Mouse (Mus musculus) common myeloid progenitor, adult 5-6 weeks (primary cell): Measurements from ENCODE around the gene Uts2r. TPM values are rescaled to one million over a fixed set of nuclear protein-coding genes. Genes with fewer than 3 reads are reported as not detected.

Experiments used
- ATAC-seq: replicated peaks from 2 replicates; pipeline ENCODE4 v1.8.0; 2016; ENCODE audit warnings: low read depth, mild to moderate bottlenecking, moderate TSS enrichment, inconsistent platforms; ENCODE audit not compliant: poor library complexity, severe bottlenecking
- total RNA-seq: library from RNA; stranded (forward); fragments of 200-1000, 187-1606 nt; gene quantifications from 2 replicates; pipeline ENCODE4 v1.2.3, GENCODE M21; 2017

The Uts2r gene
- total RNA-seq, result not detected in 2 replicates

DNA sequence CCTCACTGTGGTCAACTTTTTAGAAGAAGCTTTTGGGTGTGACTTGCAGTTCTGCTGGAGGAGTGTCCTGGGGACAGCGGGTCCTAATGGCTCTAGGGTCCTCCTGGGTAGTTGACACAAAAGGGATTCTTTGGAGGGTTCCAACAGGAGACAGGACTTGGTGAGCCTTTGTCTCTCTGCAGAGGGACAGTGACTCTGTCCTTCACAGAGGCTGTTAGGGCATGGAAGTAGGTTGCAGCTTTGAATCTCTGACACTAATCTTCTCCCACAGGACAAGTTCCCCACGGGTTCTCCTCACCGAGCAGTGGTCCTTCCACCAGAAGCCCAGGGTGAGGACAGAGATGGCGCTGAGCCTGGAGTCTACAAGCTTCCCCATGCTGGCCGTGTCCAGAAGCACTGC is at the start of gene Uts2r:
TSS of gene Uts2r (plus strand) at position 301 of the 400 bp plus-strand sequence.
- no peak for ATAC-seq

GRCm38 (mm10) chr11:121111051-121111450 is 49.0 kb upstream of the Uts2r start:
- ATAC-seq, result no peak

GRCm38 (mm10) chr11:121111601-121112000 is 48.5 kb upstream of the Uts2r start:
- no peak for ATAC-seq

DNA sequence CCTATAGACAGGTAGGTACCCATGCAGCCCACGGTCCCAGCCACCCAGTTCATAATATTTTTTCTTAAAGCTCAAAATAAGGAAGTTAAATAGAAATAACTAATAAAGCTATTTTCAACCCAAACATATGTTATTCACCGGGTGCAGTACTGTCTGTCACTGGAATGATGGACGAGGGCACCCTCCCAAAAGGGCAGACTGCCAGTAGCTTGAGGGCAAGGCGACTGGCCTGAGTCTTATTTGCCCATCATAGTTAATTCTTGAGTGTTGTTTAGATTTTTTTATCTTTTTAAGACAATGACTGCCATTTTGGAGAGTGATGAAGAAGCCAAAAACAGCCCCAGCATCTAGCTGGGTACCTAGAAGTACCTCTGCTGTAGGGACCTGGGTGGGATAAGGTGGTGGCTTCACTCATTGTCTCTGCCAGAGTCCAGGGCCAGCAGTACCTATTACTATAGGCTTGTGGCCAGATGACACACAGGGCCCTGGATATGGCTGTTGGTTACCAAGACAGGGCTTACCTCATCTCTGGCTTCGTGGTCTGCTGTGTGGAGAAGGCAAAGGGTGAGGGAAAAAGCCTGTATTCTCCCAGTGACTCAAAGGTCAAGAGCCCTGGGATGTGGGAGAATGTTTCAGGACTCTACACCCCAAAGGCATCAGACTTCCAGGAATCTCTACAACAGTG is 47.8 kb upstream of the Uts2r start:
- no peak for ATAC-seq

DNA sequence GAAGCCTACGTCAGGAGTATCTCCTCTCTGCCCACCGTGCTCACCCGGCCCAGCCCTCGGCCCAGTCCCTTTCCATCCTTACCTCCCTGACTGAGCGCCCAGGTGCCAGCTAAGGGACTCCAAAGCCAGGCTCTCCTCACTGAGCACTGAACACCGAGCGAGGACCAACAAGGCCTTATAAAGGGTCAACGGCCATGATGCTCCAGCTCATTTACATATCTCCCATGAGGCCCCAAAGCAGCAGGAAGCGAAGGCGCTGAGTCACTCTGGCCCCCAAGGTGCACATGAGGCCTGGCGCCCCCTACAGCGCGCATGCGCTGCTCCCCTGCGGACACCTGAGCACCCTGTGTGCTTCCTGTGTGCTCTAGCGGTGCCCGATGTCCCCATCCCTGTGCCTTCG is 42.0 kb upstream of the Uts2r start:
- ATAC-seq, result no peak

GRCm38 (mm10) chr11:121118577-121118976 is 41.5 kb upstream of the Uts2r start, which contains the start of gene Tex19.2:
TSS of gene Tex19.2 (minus strand) at chr11:121118677.
- no peak for ATAC-seq

GRCm38 (mm10) chr11:121121151-121121550 is 38.9 kb upstream of the Uts2r start:
- ATAC-seq, result no peak

- no peak for ATAC-seq
Observed at GRCm38 (mm10) chr11:121122024-121122670, 37.9 kb upstream of the Uts2r start.

DNA sequence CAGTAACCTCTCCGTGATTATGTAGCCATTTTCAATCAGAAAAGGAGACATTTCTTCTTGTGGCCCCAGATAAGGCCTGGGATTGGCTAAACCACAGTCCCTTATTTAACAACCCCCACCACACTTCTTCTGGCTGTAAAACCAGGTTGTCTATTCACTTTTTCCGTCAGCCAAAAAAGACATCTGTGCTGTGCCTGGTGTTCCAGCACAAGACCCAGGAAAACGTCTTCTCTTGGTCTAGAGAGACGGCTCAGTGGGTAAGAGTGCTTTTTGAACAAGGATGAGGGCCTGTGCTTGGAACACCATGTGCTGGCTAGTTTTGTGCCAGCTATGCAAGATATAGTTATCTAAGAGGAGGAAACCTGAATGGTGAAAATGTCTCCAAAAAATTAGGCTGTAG is 36.6 kb upstream of the Uts2r start:
- no peak for ATAC-seq

DNA sequence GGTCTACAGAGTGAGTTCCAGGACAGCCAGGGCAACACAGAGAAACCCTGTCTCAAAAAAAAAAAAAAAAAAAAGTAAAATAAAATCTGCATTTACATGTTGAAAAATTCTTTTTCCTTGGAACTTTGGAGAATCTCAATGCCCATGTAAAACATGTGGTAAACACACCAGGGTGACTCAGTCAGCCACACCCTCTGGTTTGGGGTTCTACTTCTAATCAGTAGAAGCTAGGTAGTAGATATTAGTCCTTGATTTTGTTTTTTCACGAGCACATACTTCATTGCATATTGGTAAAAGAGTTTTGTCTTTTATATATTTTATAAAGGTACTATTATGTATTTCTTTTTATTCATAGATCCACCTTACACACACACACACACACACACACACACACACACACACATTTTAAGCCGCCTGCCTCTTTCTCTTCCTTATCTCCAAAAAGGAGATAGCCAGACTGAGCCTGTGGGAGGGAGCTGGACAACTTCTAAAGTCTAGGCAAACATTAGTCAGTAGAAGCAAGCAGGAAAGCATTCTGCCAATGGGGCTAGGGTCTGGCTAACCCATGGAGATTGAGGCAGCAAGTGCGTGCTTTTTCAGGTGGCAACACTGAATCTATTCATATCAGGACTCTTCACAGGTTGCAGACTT is 34.4 kb upstream of the Uts2r start:
- ATAC-seq, result no peak

- ATAC-seq, result 0 out of 2 replicates have a peak, but pooled peaks have one; percentile 45
Observed at GRCm38 (mm10) chr11:121126395-121126794, 33.7 kb upstream of the Uts2r start.

GRCm38 (mm10) chr11:121127441-121127840 is 32.6 kb upstream of the Uts2r start:
- no peak for ATAC-seq

DNA sequence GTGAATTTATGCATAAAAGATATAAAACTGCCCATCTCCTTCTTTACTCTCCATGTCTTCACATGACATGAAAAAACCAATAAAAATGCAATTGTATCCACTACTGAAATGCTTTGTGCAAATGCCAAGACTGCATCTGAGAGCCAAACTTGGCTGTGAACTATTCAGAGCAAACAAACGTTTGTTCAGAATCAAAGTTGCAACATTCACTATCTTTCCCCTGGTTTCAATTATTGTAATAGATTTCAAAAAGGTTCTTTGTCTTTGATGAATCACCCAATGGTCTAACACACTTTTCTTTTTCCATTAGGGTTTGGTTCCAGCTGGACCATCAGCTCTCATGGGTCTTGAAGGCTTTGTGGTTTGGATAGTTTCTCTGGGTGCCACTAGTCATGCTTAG is 30.5 kb upstream of the Uts2r start:
- ATAC-seq, result no peak

DNA sequence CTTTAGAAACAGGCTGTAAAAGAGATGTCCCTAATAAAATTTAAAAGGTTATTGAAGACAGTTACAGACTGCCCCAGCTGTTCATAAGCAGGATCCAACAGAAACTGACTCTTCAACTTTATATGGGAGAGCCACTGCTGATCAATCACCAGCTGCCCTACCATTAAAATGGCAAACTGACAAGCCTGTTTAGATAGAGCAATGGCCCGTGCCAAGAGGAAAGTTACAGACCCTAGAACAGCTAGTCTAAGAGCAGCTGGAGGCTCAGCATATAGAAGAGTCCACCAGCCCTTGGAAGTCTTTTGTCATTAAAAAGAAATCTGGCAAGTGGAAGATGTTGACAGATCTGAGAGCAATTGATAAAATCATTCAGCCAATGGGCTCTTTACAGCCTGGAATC is 25.5 kb upstream of the Uts2r start:
- no peak for ATAC-seq

GRCm38 (mm10) chr11:121137682-121138081 is 22.4 kb upstream of the Uts2r start:
- no peak for ATAC-seq

DNA sequence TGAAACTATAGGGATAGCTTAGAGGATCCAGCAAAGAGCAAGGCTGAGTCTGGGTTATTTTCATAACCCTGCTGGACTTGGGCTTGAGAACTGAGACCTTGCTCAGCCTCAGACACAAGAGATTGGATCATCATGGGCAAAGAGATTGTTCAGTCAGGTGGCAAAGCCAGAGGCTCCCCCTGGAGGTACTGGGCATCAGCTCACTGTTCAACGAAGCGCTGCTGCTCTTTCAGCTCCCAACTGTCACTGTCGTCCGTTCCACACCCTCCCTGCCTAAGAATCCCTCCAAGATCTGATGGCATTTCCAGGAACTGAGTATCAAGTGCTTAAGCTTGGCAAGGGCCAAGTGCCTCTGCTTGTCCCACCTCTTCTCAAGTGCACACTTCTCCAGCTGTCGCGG is 21.3 kb upstream of the Uts2r start:
- no peak for ATAC-seq

DNA sequence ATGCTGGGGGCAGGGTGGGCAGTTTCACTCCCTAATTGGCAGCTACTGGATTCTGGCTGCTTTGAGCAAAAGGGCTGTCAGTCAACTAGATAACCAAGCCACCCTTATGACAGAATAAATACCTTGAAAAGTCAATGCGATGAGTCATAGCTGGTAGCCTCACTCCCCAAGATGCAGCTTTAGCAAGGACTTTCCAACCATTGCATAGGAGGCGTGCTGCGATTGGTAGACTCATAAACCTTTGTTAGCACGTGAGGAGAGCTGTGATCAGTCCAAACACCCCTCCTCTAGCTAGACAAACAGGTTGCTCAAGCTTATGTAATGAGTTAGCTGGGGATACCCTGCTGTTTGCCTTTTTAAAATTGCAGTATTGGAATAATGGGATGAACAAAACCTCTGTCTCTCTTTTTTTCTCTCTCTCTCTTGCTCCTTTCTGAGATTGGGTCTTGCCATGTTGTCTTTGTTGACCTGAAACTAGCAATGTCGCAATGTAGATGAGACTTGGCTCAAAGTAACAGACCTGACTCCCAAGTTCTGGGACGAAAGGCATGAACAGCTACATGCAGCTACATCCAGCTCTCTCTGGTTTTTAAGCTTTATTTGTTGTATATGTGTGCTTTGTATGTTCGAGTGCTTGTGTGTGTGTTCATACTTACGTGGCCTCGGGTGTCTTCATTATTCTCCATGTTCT is 16.6 kb upstream of the Uts2r start:
- ATAC-seq, result no peak

DNA sequence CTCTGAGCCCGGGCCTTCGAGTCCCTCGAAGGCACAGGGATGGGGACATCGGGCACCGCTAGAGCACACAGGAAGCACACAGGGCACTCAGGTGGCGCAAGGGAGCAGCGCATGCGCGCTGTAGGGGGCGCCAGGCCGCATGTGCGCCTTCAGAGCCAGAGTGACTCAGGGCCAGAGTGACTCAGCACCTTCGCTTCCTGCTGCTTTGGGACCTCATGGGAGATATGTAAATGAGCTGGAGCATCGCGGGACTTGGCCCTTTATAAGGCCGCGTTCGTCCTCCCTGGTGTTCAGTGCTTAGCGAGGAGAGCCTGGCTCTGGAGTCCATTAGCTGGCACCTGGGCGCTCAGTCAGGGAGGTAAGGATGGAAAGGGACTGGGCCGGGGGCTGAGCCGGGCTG is 14.2 kb upstream of the Uts2r start, which contains the start of gene Tex19.1:
TSS of gene Tex19.1 (plus strand) at position 279 of the 400 bp plus-strand sequence.
- no peak for ATAC-seq

DNA sequence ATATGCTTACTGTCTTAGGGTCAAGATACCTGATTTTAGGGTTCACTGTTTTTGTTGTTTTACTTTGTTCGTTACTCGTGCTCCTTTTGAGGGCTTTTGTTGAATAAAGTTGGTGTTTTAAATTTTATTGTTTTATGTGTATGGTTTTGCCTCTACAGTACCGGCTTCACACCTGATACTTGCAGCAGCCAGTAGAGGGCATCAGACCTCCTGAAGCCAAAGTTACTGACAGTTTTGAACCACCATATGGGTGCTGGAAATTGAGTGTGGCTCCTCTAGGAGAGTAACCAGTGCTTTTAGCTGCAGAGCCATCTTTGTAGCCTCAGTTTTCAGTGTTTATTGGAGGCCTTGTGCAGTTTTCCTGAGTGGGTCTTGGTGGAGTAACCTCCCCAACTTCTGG is 11.9 kb upstream of the Uts2r start:
- ATAC-seq, result no peak

GRCm38 (mm10) chr11:121154203-121154602 is 5.9 kb upstream of the Uts2r start:
- ATAC-seq, result no peak
